Mouse (Mus musculus): ENCODE measurements at regions not wholly inside any gene's neighbourhood (a gene's known extent, or its start where the extent isn't known, plus 50 kb on each side); places are given as distances from the start of the nearest gene placed in this dataset.
A peak's percentile ranks its signal among the peaks of the same experiment; 100 is the strongest.

GRCm38 (mm10) chr6:104990366-104990765, 497.8 kb downstream of the Cntn6 start:
- H3K4me3 ChIP-seq (ENCODE audit: low read depth, low read length), result no peak overlapping the region
- H3K27me3 ChIP-seq (replicated peaks; ENCODE audit: control insufficient read depth, insufficient read depth, low read length), result no peaks in the 10 kb centered on the region
- no peaks in the 10 kb centered on the region for H3K9me3 ChIP-seq (ENCODE audit: control insufficient read depth, low read length)
- 88% methylated on average over 2 of the region's 2 CpGs for WGBS
- no peaks in the 10 kb centered on the region for H3K4me1 ChIP-seq (replicated peaks; ENCODE audit: control insufficient read depth, insufficient read depth, low read length)
- DNase-seq (ENCODE audit: low spot score), result no peak
- H3K36me3 ChIP-seq (ENCODE audit: control insufficient read depth, insufficient read depth, low read length), result no peaks in the 10 kb centered on the region
- H3K4me2 ChIP-seq (ENCODE audit: low read length), result no peak overlapping the region
- H3K9ac ChIP-seq (ENCODE audit: low read length), result no peak overlapping the region
- no peak overlapping the region for H3K27ac ChIP-seq (ENCODE audit: low read depth)
- no peak for ATAC-seq (replicated peaks; ENCODE audit: low FRiP score, low TSS enrichment, low read depth)

GRCm38 (mm10) chr6:104999601-105000000, 507.0 kb downstream of the Cntn6 start:
- Histone ChIP-seq H3K9ac (ENCODE audit: low read length) (no peak overlapping the region), H3K4me1 (replicated peaks; ENCODE audit: control insufficient read depth, insufficient read depth, low read length) (no peaks in the 10 kb centered on the region), H3K27me3 (replicated peaks; ENCODE audit: control insufficient read depth, insufficient read depth, low read length) (no peaks in the 10 kb centered on the region), H3K9me3 (ENCODE audit: control insufficient read depth, low read length) (no peaks in the 10 kb centered on the region; the same call in 1 of the 2 replicates), H3K36me3 (ENCODE audit: control insufficient read depth, insufficient read depth, low read length) (no peaks in the 10 kb centered on the region), H3K4me3 (ENCODE audit: low read depth, low read length) (no peak overlapping the region), H3K27ac (ENCODE audit: low read depth) (no peak overlapping the region), H3K4me2 (ENCODE audit: low read length) (no peak overlapping the region)
- 91% methylated on average over 1 of the region's 1 CpGs for WGBS
- ATAC-seq (replicated peaks; ENCODE audit: low FRiP score, low TSS enrichment, low read depth), result no peak
- DNase-seq (ENCODE audit: low spot score), result no peak

- H3K36me3 ChIP-seq (ENCODE audit: control insufficient read depth, insufficient read depth, low read length), result no peaks in the 10 kb centered on the region
- no peak overlapping the region for H3K4me2 ChIP-seq (ENCODE audit: low read length)
- no peaks in the 10 kb centered on the region for H3K4me1 ChIP-seq (replicated peaks; ENCODE audit: control insufficient read depth, insufficient read depth, low read length)
- H3K27ac ChIP-seq (ENCODE audit: low read depth), result no peak overlapping the region
- 71% methylated on average over 4 of the region's 4 CpGs for WGBS
- no peak for ATAC-seq (replicated peaks; ENCODE audit: low FRiP score, low TSS enrichment, low read depth)
- no peak overlapping the region for H3K9ac ChIP-seq (ENCODE audit: low read length)
- no peaks in the 10 kb centered on the region for H3K27me3 ChIP-seq (replicated peaks; ENCODE audit: control insufficient read depth, insufficient read depth, low read length)
- no peak overlapping the region for H3K4me3 ChIP-seq (ENCODE audit: low read depth, low read length)
- DNase-seq (ENCODE audit: low spot score), result no peak
- H3K9me3 ChIP-seq (ENCODE audit: control insufficient read depth, low read length), result no peaks in the 10 kb centered on the region
These were observed 528.1 kb downstream of the Cntn6 start for GRCm38 (mm10) chr6:105020672-105021071.

- H3K9ac ChIP-seq (ENCODE audit: low read length), result no peak overlapping the region
- no peak overlapping the region for H3K4me3 ChIP-seq (ENCODE audit: low read depth, low read length)
- no peak overlapping the region for H3K4me2 ChIP-seq (ENCODE audit: low read length)
- H3K36me3 ChIP-seq (ENCODE audit: control insufficient read depth, insufficient read depth, low read length), result no peaks in the 10 kb centered on the region
- ATAC-seq (replicated peaks; ENCODE audit: low FRiP score, low TSS enrichment, low read depth) (no peak), DNase-seq (ENCODE audit: low spot score) (no peak)
- WGBS, result 70% methylated on average over 4 of the region's 4 CpGs
- no peak overlapping the region for H3K27ac ChIP-seq (ENCODE audit: low read depth)
- H3K4me1 ChIP-seq (replicated peaks; ENCODE audit: control insufficient read depth, insufficient read depth, low read length), result no peaks in the 10 kb centered on the region
- no peaks in the 10 kb centered on the region for H3K9me3 ChIP-seq (ENCODE audit: control insufficient read depth, low read length)
- no peaks in the 10 kb centered on the region for H3K27me3 ChIP-seq (replicated peaks; ENCODE audit: control insufficient read depth, insufficient read depth, low read length)
These were observed 528.6 kb downstream of the Cntn6 start for GRCm38 (mm10) chr6:105021174-105021573.

GRCm38 (mm10) chr6:105066146-105066545, 573.6 kb downstream of the Cntn6 start:
- no peak overlapping the region for H3K27ac ChIP-seq (ENCODE audit: low read depth)
- H3K4me2 ChIP-seq (ENCODE audit: low read length), result no peak overlapping the region
- H3K9ac ChIP-seq (ENCODE audit: low read length), result no peak overlapping the region
- no peaks in the 10 kb centered on the region for H3K9me3 ChIP-seq (ENCODE audit: control insufficient read depth, low read length)
- ATAC-seq (replicated peaks; ENCODE audit: low FRiP score, low TSS enrichment, low read depth) (no peak), DNase-seq (ENCODE audit: low spot score) (no peak)
- H3K36me3 ChIP-seq (ENCODE audit: control insufficient read depth, insufficient read depth, low read length), result no peaks in the 10 kb centered on the region
- no peaks in the 10 kb centered on the region for H3K4me1 ChIP-seq (replicated peaks; ENCODE audit: control insufficient read depth, insufficient read depth, low read length)
- no peak overlapping the region for H3K4me3 ChIP-seq (ENCODE audit: low read depth, low read length)
- no peaks in the 10 kb centered on the region for H3K27me3 ChIP-seq (replicated peaks; ENCODE audit: control insufficient read depth, insufficient read depth, low read length)
- 75% methylated on average over 2 of the region's 2 CpGs for WGBS

- Histone ChIP-seq H3K9me3 (ENCODE audit: control insufficient read depth, low read length) (no peaks in the 10 kb centered on the region), H3K9ac (ENCODE audit: low read length) (no peak overlapping the region), H3K4me3 (ENCODE audit: low read depth, low read length) (no peak overlapping the region), H3K4me1 (replicated peaks; ENCODE audit: control insufficient read depth, insufficient read depth, low read length) (no peaks in the 10 kb centered on the region), H3K27me3 (replicated peaks; ENCODE audit: control insufficient read depth, insufficient read depth, low read length) (no peaks in the 10 kb centered on the region), H3K27ac (ENCODE audit: low read depth) (no peak overlapping the region), H3K4me2 (ENCODE audit: low read length) (no peak overlapping the region), H3K36me3 (ENCODE audit: control insufficient read depth, insufficient read depth, low read length) (no peaks in the 10 kb centered on the region)
- no peak for ATAC-seq (replicated peaks; ENCODE audit: low FRiP score, low TSS enrichment, low read depth)
- peak; percentile 56 for DNase-seq (ENCODE audit: low spot score)
- WGBS, result 13% methylated on average over 1 of the region's 1 CpGs
These were observed 586.6 kb upstream of the Cntn4 start for GRCm38 (mm10) chr6:105090882-105091281.

Data from intestine, embryonic 14.5 days (tissue).